Mouse (Mus musculus): ENCODE results near the gene Gba2. TPM values are rescaled to one million over a fixed set of nuclear protein-coding genes. Genes with fewer than 3 reads are reported as not detected.

Gba2 gene
- polyA plus RNA-seq (2014; fragmentation: Nextera tagmentation; extraction: Ambion mirVana): 14.3 and 18.4 TPM in 2 replicates

GRCm38 (mm10) chr4:43578376-43579204, at the start of gene Gba2, which contains the start of gene Rgp1:
Gene Gba2 (minus strand): TSS chr4:43578873.
Gene Rgp1 (plus strand): TSS chr4:43578715.
- H3K36me3 ChIP-seq (ENCODE audit: control insufficient read depth, insufficient read depth, low read length): peaks cover 14% of the 10 kb centered on the region
- peak within 1 kb of the TSS; percentile 93 for H3K4me2 ChIP-seq
- H3K9me3 ChIP-seq (replicated peaks; ENCODE audit: control insufficient read depth, low read length): no peaks in the 10 kb centered on the region
- peak; percentile 92 for ATAC-seq (replicated peaks; ENCODE audit: insufficient number of reproducible peaks, low FRiP score, low TSS enrichment)
- H3K4me1 ChIP-seq (ENCODE audit: control insufficient read depth, insufficient read depth, low read length): peaks cover 19% of the 10 kb centered on the region
- H3K27me3 ChIP-seq (ENCODE audit: control insufficient read depth, insufficient read depth, low read length): no peaks in the 10 kb centered on the region
- H3K27ac ChIP-seq (ENCODE audit: low read depth, low read length): peak within 1 kb of the TSS; percentile 80
- peak within 1 kb of the TSS; percentile 75 for H3K4me3 ChIP-seq (ENCODE audit: low read depth, low read length)
- WGBS (ENCODE audit: insufficient replicate concordance): under 1% methylated on average over 76 of the region's 76 CpGs
- H3K9ac ChIP-seq (ENCODE audit: low read depth, low read length): peak within 1 kb of the TSS; percentile 80

GRCm38 (mm10) chr4:43620146-43620778, 41.6 kb upstream of the Gba2 start:
- Histone ChIP-seq H3K9me3 (replicated peaks; ENCODE audit: control insufficient read depth, low read length) (peaks cover 7% of the 10 kb centered on the region), H3K9ac (ENCODE audit: low read depth, low read length) (no peak overlapping the region), H3K27me3 (ENCODE audit: control insufficient read depth, insufficient read depth, low read length) (no peaks in the 10 kb centered on the region), H3K36me3 (ENCODE audit: control insufficient read depth, insufficient read depth, low read length) (no peaks in the 10 kb centered on the region), H3K4me2 (no peak overlapping the region), H3K4me3 (ENCODE audit: low read depth, low read length) (no peak overlapping the region), H3K27ac (ENCODE audit: low read depth, low read length) (no peak overlapping the region), H3K4me1 (ENCODE audit: control insufficient read depth, insufficient read depth, low read length) (no peaks in the 10 kb centered on the region)
- ATAC-seq (replicated peaks; ENCODE audit: insufficient number of reproducible peaks, low FRiP score, low TSS enrichment): no peak
- WGBS (ENCODE audit: insufficient replicate concordance): 58% methylated on average over 4 of the region's 4 CpGs

GRCm38 (mm10) chr4:43613060-43613730, 34.5 kb upstream of the Gba2 start:
- Histone ChIP-seq H3K4me3 (ENCODE audit: low read depth, low read length) (no peak overlapping the region), H3K27ac (ENCODE audit: low read depth, low read length) (no peak overlapping the region), H3K4me2 (no peak overlapping the region), H3K27me3 (ENCODE audit: control insufficient read depth, insufficient read depth, low read length) (no peaks in the 10 kb centered on the region), H3K9ac (ENCODE audit: low read depth, low read length) (no peak overlapping the region), H3K9me3 (replicated peaks; ENCODE audit: control insufficient read depth, low read length) (no peaks in the 10 kb centered on the region), H3K36me3 (ENCODE audit: control insufficient read depth, insufficient read depth, low read length) (no peaks in the 10 kb centered on the region), H3K4me1 (ENCODE audit: control insufficient read depth, insufficient read depth, low read length) (no peaks in the 10 kb centered on the region)
- WGBS (ENCODE audit: insufficient replicate concordance): 54% methylated on average over 3 of the region's 3 CpGs
- ATAC-seq (replicated peaks; ENCODE audit: insufficient number of reproducible peaks, low FRiP score, low TSS enrichment): no peak

DNA sequence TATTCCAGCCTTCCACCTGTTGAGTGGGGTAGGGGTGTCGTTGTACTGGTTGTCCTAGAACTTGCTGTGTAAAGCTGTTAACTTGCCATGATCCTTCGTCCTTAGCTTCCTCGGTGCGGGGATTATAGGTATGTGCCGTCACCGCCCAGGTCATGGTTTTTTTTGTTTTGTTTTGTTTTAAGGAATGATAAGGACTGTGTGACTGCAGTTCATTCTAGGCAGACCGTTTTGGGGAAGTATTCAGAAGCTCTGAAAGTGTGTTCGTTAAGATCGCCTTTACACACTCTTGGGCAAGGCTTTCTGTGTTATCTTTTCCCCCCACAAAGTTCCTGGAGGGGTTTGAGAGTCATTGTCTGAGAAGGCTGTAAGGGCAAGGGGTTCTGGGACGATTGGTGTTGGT, 33.9 kb upstream of the Gba2 start:
- no peaks in the 10 kb centered on the region for H3K27me3 ChIP-seq (ENCODE audit: control insufficient read depth, insufficient read depth, low read length)
- ATAC-seq (replicated peaks; ENCODE audit: insufficient number of reproducible peaks, low FRiP score, low TSS enrichment): no peak
- no peak overlapping the region for H3K27ac ChIP-seq (ENCODE audit: low read depth, low read length)
- H3K4me2 ChIP-seq: no peak overlapping the region
- H3K9me3 ChIP-seq (replicated peaks; ENCODE audit: control insufficient read depth, low read length): no peaks in the 10 kb centered on the region
- WGBS (ENCODE audit: insufficient replicate concordance): 57% methylated on average over 10 of the region's 10 CpGs
- H3K4me3 ChIP-seq (ENCODE audit: low read depth, low read length): no peak overlapping the region
- H3K4me1 ChIP-seq (ENCODE audit: control insufficient read depth, insufficient read depth, low read length): no peaks in the 10 kb centered on the region
- H3K36me3 ChIP-seq (ENCODE audit: control insufficient read depth, insufficient read depth, low read length): no peaks in the 10 kb centered on the region
- no peak overlapping the region for H3K9ac ChIP-seq (ENCODE audit: low read depth, low read length)

- Histone ChIP-seq H3K36me3 (ENCODE audit: control insufficient read depth, insufficient read depth, low read length) (no peaks in the 10 kb centered on the region), H3K4me1 (ENCODE audit: control insufficient read depth, insufficient read depth, low read length) (peaks cover 9% of the 10 kb centered on the region; the same call in 1 of the 2 replicates), H3K9ac (ENCODE audit: low read depth, low read length) (no peak overlapping the region), H3K4me2 (no peak overlapping the region), H3K9me3 (replicated peaks; ENCODE audit: control insufficient read depth, low read length) (no peaks in the 10 kb centered on the region), H3K4me3 (ENCODE audit: low read depth, low read length) (no peak overlapping the region), H3K27ac (ENCODE audit: low read depth, low read length) (no peak overlapping the region), H3K27me3 (ENCODE audit: control insufficient read depth, insufficient read depth, low read length) (no peaks in the 10 kb centered on the region)
- no peak for ATAC-seq (replicated peaks; ENCODE audit: insufficient number of reproducible peaks, low FRiP score, low TSS enrichment)
- 41% methylated on average over 9 of the region's 9 CpGs for WGBS (ENCODE audit: insufficient replicate concordance)
These were observed 26.3 kb upstream of the Gba2 start for GRCm38 (mm10) chr4:43604751-43605685.

DNA sequence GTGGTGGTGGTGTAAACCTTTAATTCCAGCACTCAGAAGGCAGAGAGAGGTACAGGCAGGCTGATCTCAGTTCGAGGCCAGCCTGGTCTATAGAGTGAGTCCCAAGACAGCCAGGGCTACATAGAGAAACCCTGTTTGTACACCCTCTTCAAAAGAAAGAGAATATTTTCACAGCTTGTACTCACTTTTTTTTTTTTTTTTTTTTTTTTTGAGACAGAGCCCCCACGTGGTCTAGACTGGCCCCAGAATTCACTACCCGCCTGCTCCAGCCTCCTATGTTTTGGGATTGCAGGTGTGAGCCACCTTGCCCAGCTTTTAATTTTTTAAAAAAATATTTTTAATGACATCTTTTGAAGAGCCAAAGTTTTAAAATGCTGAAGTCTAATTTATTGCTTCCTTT, 25.4 kb upstream of the Gba2 start:
- no peak overlapping the region for H3K27ac ChIP-seq (ENCODE audit: low read depth, low read length)
- no peak overlapping the region for H3K4me3 ChIP-seq (ENCODE audit: low read depth, low read length)
- ATAC-seq (replicated peaks; ENCODE audit: insufficient number of reproducible peaks, low FRiP score, low TSS enrichment): no peak
- H3K4me1 ChIP-seq (ENCODE audit: control insufficient read depth, insufficient read depth, low read length): peaks cover 9% of the 10 kb centered on the region; the same call in 1 of the 2 replicates
- no peaks in the 10 kb centered on the region for H3K36me3 ChIP-seq (ENCODE audit: control insufficient read depth, insufficient read depth, low read length)
- no peaks in the 10 kb centered on the region for H3K27me3 ChIP-seq (ENCODE audit: control insufficient read depth, insufficient read depth, low read length)
- no peak overlapping the region for H3K4me2 ChIP-seq
- no peaks in the 10 kb centered on the region for H3K9me3 ChIP-seq (replicated peaks; ENCODE audit: control insufficient read depth, low read length)
- 73% methylated on average over 3 of the region's 3 CpGs for WGBS (ENCODE audit: insufficient replicate concordance)
- H3K9ac ChIP-seq (ENCODE audit: low read depth, low read length): no peak overlapping the region

DNA sequence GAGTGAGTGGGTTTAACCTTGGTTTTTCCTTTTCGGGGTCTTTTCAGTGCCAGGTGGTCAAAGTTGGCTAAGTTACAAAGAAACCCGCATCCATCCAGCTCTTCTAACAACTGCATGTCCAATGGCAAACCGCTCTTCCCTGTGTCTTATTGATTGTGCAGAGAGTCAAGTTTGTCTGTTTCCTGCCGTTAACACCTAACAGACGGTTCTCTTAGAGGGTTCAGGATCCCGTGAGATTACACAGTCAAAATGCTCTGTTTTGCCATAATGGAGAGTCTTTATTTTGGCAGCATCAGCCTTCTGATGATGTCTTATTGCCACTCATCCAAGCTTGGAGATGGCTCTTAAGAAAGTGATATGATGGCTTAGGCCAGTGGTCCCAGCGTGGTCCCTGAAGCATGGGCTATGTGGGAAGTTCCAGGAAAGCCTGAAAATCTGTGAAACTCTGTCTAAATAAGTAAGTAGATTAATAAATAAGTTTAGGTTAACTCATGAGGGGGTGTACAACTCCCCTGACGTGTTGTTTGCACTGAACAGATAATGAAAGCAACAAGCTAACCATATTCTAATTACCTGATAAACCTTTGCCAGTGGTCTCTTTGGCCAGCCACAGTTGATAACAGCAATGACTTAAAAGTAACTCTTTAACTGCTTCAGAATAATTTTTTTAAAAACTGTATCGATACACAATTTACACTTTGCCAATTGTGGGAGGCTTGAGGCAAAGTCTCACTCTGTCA, 21.7 kb upstream of the Gba2 start:
- H3K4me1 ChIP-seq (ENCODE audit: control insufficient read depth, insufficient read depth, low read length): peaks cover 9% of the 10 kb centered on the region; the same call in 1 of the 2 replicates
- H3K27ac ChIP-seq (ENCODE audit: low read depth, low read length): no peak overlapping the region
- no peak for ATAC-seq (replicated peaks; ENCODE audit: insufficient number of reproducible peaks, low FRiP score, low TSS enrichment)
- H3K4me2 ChIP-seq: no peak overlapping the region
- no peaks in the 10 kb centered on the region for H3K27me3 ChIP-seq (ENCODE audit: control insufficient read depth, insufficient read depth, low read length)
- H3K9ac ChIP-seq (ENCODE audit: low read depth, low read length): no peak overlapping the region
- no peak overlapping the region for H3K4me3 ChIP-seq (ENCODE audit: low read depth, low read length)
- H3K9me3 ChIP-seq (replicated peaks; ENCODE audit: control insufficient read depth, low read length): no peaks in the 10 kb centered on the region
- WGBS (ENCODE audit: insufficient replicate concordance): 73% methylated on average over 9 of the region's 9 CpGs
- no peaks in the 10 kb centered on the region for H3K36me3 ChIP-seq (ENCODE audit: control insufficient read depth, insufficient read depth, low read length)

Measured in heart, embryonic 11.5 days (tissue).